Mouse (Mus musculus): ENCODE data around the gene Endod1. TPM values are rescaled to one million over a fixed set of nuclear protein-coding genes. Genes with fewer than 3 reads are reported as not detected.

Endod1 gene
- 2.3 TPM for polyA plus RNA-seq (2017; shearing (Covaris generic))

GRCm38 (mm10) chr9:14381353-14382055 is at the start of gene Endod1:
Gene Endod1 (minus strand): TSS chr9:14381507.

Other genes starting within 250 kb of the Endod1 start
- 66.7 TPM for gene Sesn3, start 106.4 kb downstream of the Endod1 start, polyA plus RNA-seq (2017; shearing (Covaris generic))
- gene Kdm4d, start 119.0 kb upstream of the Endod1 start, polyA plus RNA-seq (2017; shearing (Covaris generic)) = not detected
- 192 TPM for gene Cwc15, start 119.1 kb upstream of the Endod1 start, polyA plus RNA-seq (2017; shearing (Covaris generic))

Measured in naive thymus-derived CD4-positive, alpha-beta T cell, adult 5 months (primary cell).